Mouse (Mus musculus) cerebellum, postnatal 14 days (tissue): ENCODE measurements around the gene Stim1.

Experiments used
- DNase-seq, 2 experiments: peaks; one replicate each; pipeline ENCODE4 v3.0.0; 2021; ENCODE audit warnings: mixed read lengths in 2 of 2

The Stim1 gene

DNA sequence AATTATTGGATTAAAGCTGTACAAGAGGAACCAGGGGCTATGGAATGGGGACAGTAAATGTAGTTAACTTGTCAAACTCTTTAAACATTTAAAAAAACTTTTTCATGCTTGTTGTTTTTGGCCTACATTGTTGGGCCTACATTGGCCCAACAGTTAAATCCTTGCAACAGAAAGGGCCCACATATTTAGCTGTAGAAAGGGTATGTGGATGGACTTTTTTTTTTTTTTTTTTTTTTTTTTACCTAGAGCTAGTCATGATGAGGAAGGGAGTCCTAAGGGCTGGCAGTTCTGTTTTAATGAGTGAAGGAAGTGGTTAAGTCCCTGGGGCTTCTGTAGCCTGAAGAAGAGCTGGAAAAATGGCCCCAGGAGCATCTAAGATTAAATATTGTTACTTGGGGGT, 42.7 kb downstream of the Stim1 start:
- DNase-seq = no peak

DNA sequence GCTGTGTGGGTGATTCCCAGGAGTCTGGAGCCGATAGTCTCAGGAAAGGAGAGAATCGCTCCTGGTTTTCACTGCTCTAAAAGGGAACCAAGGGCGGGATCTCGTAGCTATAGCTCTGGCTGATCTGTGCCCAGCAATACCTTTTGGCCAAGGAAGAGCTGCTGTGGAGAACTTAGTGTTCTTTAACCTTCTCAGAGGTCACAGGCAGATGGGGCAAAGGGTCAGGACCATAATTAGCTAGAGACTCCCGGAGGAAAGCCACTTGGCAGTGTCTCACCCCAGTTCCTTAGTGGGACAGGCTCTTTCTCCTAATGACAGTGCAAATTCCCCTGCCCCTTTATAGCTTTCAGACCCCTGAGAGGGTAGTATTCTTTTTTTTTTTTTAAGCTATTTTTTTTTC, 43.2 kb downstream of the Stim1 start:
- DNase-seq = no peak

DNA sequence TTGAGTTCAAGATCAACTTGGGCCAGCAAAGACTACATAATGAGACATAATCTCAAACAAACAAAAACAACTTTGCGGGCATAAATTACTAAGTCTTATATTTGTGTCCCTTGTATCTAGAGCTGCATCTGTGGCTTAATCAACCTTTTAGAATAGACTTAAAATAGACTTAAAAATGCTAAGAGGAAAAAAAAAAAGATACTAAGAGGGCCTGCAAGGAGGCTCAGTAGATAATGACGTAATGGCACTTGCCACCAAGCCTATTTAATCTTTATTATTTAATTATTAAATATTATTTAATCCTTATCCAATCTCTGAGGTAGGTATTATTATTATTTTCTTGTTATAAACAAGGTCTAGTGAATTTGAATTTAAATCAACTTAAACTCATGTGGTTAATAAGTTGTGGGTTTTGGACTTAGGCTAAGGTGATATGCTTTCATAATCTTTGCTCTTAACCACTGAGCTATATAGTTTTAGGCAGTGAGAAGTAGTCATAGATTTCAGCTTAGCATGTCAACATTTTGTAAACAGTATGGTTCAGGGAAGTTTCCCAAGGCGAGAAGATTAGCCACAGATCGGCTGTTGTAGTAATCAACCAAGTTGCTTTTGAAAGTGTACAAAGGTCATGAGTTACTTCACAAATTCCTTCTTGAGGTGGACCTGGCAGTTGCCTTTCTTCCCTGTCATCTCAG, 45.4 kb downstream of the Stim1 start:
- DNase-seq = no peak

DNA sequence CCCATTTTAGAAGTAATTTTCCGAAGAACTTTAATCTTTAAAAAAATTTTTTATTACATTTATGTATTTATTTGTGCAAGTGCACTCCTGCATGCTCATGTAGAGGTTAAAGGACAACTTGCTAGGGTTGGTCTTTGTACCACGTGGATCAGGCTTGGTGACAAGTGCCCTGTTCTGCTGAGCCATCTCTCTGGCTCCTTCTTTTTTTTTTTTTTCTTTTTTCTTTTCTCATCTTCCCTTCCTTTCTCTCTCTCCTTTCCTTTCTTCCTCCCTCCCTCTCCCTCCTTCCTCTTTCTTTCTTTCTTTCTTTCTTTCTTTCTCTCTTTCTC, 45.9 kb downstream of the Stim1 start:
- DNase-seq = no peak

DNA sequence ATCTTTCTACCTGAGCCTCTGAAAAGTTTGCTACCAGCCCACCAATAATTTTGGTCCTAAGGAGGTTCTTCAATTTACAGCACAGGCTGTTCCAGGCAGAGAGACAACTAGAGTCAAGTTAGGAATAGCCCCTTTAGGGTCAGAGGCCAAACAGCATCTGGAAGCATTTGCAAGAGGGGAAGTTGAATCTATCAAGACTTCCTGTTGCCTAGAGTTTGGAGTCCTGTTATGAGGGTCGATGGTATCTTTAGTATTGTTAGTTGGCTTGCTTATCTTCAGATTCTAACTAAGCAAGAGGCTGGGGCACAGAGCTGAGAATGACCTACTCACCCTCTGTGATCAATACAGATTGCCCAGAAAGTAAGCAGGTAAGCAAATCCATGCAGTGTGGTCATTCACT, 46.5 kb downstream of the Stim1 start:
- no peak for DNase-seq

DNA sequence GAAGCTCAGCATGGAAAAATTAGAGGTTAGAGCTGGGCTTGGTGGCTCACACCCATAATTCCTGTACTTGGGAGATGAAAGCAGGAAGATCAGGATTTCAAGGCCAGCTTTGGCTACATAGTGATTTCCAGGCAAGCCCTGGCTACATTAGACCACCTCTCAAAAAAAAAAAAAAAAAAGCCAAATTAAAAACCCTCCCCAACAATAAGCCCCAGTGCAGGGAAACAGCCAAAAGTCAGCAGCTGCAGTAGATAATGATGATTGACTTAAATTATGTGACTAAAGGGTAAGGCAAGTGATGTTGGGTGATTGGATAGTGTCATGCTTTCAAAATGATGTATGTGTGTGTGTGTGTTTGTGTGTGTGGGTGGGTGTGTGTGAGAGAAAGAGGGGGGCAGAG, 47.3 kb downstream of the Stim1 start:
- DNase-seq = no peak

DNA sequence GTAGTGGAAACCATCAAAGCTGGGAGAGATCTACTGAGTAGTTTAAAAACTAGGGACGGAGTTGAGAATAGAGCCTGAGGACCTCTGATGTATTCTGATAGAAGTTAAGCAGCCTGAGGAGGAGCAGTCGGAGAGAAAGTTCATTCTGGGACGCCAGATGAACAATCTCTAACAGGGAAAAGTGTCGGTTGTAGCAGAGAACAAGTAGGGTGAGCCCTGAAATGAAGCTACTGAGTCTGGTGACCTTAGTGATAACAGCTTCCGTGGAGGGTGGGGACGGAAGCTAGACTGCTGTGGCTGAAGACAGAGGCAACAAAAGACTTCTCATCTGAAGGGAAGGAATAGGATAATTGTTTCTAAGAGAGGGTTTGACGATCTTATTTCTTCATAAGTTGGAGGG, 47.8 kb downstream of the Stim1 start:
- no peak for DNase-seq

DNA sequence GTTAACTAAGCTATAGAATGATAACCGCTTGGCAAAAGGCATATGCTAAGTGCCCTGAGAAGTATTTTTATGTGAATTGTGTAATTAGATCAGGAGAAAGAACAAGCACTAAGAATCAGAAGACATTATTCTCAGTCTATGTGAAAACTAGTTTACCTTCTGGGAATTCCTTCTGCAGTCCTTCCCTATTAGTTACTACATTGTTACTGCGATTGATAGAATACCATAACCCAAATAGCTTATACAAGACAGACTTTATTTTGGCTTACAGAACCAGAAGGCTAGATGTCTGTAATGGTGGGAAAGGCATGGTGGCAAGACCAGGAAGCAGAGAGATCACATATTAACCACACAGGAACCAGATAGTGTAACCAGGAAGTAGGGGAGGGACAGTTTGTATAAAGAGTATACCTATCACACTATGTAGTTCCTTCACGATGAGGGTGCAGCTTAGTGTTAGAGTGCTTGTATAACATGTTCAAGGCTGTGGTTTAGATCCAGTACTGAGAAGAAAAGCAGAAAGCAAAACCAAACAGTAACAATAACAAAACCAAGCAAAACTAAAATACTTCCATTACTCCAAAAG, 50.1 kb downstream of the Stim1 start:
- no peak for DNase-seq

DNA sequence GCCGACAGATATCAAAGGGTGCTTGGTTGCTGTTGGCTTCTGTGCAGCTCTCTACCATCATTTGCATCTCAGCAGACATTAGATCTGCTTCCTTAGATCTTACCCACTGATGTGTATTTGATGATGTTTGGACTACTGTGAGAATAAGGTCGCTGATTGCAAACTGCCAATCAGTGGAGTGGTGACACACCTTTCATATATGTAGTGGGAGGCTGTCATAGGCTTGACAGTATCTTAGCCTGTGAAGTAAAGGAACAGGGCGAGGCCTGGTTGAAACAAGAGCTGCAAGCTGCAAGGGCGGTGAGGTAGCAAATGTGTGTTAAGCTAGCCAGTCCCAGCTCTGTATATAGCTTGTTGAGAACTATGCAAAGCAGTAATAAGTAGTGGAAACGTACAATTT, 54.5 kb downstream of the Stim1 start:
- no peak for DNase-seq

DNA sequence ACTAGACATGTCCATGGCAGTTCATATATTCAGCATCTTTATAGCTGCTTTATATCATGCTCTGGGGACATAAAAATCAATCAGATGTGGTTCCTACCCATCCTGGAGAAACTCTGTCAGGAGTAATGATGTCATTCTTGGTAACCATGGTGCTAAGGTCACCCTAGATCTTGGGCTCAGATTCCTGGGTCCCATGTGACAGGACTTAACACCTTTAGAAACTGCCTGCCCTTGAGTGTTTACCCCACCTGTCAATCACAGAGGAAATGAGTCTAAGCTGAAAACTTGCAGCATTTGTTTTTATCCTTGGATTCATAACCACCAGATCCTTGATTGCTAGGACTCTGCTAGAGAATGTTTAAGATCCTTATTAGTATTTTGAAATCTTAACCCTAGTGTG, 58.7 kb downstream of the Stim1 start:
- no peak for DNase-seq

DNA sequence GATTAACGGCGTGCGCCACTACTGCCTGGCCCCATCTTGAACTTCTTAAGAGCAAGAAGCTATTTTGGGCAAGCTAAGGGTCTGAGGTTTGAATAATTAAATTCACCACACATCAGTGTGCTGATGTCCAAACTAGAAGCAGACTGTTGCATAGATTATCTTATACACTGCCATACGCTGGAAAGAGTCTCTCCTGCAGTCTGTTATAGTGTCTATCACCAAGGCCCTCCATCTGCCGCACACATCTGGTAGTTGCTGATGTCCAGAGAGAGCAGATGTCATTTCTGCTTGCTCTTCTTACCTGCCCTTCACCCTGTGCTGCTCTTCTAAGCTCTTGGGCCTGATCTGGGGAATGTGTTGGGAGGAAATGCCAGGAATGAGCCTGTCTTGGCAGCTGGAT, 62.7 kb downstream of the Stim1 start:
- DNase-seq = no peak

DNA sequence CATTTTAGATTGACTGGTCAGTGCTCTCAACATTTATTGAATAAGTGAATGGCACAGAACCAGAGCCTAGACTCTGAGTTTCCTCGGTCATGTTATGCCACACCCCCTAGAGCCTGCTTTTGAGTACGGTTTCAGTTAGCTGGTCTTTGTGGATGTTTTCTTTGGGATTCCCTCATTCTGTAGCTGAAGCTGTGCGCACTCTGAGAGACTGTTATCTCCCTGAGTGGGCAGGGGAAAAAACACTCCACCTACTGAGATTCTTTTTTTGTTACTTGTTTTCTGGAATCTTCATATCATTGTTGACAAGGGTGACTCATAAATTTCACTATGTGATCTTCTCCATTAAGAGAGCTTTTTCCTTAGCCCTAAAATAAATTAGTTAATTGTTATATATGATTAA, 63.9 kb downstream of the Stim1 start:
- DNase-seq = no peak

DNA sequence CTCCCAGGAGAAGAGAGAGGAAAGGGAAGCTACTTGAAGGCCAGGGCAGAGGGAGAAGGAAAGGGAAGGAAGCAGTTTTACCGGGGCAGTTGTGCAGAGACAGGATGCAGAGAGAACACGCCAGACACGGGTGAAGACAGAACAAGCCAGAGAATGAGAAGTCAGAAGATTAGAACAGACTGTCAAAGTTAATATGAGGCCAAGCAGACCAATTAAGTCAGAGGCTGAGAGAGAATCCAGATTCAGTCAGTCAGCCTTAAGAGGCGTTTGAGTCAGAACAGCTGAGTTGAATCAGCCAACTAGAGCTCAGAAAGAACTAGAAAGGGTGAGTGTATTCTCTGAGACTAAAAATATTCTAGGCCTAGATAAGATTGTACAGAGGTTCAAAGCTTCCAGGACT, 66.1 kb downstream of the Stim1 start:
- DNase-seq = no peak

DNA sequence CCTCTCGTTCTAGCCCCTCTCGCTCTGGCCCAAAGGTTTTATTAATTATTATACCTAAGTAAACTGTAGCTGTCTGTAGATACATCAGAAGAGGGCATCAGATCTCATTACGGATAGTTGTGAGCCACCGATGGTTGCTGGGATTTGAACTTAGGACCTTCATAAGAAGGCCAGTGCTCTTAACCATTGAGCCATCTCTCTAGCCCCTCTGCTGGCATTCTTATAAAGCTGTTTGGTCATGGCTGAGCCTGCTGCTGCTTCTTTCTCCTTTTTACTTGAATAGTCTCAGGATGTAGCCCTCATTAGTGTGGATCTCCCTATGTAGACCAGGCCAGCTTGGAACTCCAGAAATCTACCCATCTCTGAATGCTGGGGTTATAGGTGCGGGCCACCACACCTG, 69.7 kb downstream of the Stim1 start:
- DNase-seq = no peak

DNA sequence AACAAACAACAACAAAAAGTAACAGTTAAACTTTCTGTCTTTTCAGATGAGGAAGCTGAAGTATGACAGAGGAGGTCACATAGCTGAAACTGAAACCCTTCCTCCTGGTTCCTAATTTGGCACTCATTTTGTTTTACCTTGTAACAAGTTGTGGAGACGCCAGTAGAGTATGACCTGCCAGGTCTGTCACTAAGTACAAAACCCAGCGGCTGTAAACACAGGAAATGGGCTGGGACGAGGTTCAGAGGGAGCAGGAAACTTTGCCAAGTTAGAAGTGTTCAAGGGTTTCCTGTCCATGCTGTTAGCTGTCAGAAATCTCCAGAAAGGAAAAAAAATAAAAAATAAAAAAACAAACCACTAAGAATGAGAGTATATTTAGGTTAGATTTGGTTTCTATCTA, 70.3 kb downstream of the Stim1 start:
- DNase-seq = no peak

DNA sequence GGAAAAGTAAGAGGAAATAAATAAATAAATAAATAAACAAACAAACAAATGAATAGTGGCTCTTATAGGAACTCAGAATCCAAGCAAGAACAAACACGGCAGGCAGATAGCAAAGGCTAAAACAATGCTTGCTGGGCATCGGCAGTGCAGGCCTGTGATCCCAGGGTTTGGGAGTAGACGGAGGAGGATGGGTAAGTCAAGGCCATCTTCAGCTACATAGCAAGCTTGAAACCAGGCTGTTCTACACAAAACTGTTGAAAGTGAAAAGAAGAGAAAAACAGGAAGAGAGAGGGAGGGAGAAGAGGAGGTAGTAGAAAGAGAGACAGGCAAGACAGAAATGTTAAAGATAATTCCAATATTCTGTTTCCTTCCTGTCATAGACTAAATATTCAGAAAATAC, 71.3 kb downstream of the Stim1 start:
- DNase-seq = no peak

DNA sequence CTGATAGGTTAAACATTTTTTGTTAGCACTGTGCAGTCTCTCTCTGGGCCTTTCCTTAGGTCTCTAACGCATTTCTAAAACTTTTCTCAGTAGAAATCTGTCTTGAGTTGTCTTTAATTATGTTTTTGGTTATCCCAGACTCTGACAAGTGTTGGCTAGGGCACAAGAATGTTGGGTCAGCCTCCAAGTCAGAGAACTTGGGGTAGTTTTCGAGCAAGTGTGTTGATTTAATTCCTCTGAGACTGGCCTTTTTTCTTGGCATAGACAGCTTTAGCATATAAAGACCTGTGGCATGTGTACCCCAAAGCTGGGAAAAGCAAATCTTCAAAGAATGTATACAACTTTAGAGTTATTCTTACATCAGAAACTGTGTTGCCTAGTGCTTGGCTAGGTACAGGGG, 78.3 kb downstream of the Stim1 start:
- DNase-seq = no peak

DNA sequence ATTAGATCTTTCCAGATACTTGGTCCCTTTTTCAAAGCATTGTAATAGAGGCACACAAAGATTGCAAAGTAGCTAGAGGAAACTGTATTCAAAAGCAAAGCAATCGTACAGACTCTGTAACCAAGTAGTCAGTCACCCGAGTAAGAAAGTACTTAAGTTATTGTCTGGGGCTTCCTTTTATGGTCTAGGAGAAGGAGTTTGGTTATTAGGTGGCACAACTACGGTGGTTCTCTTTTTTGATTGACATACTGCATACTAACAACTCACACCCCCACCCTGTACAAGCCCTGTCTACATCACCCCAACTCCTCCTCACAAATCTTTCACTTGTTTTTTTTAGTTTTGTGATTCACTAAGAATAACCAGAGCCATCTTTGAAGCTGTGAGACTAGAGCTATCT, 79.7 kb downstream of the Stim1 start:
- DNase-seq = no peak

DNA sequence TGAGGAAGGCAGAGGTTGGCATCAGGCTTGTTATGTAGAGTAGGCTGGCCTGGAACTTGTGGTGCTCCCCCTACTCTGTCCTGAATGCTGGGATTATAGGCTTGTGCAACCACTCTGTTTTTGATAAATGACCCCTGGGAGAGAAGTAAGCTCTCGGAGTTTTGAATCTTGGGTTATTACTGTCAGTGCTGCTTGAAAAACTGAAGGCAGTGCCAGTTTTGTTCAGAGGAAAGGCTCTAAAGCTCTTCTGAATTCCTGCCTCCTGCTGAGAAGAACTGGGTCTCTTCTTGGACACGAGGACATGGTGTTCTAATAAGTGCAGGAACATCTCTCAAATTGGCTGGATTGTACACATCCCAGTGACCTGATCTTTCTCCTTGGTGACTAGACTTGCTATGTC, 81.1 kb downstream of the Stim1 start:
- DNase-seq = no peak

DNA sequence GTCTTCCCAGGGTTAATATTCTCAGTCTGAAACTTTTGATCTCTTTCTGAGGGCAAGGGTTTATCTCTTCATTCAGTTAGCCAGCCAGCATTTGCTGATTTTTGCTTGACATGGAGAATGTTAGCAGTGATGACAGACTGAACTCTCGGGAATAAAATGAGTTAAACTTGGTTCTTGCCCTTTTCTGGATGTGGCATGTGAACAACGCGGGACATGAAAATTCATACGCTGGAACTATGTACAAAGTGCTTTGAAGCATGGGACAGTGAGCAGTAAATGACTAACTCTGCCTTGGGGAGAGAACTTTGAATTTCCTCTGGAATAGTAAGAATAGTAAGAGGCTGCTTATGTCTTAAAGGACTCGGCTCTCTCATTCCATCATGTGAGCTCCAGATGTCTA, 81.6 kb downstream of the Stim1 start:
- DNase-seq = no peak

DNA sequence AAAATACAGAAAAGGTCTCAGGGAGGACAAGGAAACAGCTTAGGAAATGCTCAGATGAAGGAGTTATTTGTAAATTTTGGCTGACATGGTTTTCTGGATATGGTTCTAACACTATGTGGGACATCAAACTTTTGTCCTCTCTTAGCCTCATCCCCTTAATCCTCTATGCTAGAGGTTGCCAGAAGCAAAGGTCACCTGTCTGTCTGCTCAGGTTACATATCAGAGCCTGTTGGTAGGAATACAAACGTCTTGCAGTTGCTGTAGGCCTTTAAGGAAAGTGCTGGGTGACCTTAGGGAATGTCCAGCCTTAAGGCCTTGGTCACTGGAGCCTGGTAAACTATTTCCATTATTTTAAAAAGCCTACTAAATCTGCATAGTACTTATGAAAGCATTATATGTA, 85.8 kb downstream of the Stim1 start:
- DNase-seq = no peak

DNA sequence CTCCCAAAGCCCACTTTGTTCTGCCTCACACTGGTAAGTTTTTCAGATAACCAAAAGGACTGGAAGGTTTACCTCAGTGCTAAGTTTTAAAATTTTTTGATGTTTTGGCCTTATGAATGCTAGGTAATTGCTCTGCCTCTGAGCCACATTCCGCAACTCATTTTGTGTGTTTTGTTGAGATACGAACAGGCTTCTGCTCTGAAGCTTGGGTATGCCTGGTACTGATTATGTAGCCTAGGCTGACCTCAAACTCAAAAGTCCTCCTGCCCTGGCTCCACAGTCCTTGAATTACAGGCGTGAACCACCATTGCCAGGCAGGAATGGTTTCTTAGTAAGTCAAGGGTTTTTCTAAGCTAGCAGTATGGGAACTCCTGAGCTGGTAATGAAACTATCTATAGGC, 90.5 kb downstream of the Stim1 start:
- DNase-seq = no peak

DNA sequence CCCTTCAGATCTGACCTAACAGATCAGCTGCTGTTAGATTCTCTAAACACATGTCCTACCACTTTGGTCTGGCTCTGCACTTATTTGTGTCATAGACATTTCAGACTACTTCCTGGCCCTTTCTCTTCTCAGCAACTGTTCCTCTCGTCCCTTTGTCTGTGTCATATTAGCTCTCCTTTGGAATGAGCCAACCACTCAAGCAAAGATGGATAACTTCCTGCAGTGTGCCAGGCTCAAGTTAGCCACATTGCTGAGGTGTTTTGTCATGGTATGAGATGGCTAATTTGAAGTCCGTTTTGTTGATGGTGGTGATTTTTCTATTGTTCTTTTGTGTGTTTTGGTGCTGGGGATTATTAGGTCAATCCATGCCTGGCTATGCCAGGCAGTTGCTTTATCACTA, 93.7 kb downstream of the Stim1 start:
- no peak for DNase-seq

DNA sequence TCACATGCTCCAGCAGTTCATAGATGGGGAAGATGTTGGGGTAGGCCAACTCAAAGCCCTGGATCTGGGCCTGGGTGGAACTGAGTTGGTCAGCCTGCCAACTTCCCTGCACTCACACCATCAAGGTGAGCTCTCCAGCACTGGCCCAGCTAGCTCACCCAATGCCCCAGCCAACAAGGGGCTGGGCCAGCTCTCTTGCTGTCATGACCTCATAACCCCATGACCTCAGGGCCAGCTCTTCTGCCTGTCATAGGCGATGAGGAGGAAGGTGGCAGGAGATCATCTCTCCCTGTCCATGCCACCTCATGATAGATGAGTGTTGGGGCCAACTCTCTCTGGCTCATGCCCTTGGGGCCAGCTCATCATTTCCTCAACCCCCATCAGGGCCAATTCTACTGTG, 96.2 kb downstream of the Stim1 start:
- DNase-seq = no peak

DNA sequence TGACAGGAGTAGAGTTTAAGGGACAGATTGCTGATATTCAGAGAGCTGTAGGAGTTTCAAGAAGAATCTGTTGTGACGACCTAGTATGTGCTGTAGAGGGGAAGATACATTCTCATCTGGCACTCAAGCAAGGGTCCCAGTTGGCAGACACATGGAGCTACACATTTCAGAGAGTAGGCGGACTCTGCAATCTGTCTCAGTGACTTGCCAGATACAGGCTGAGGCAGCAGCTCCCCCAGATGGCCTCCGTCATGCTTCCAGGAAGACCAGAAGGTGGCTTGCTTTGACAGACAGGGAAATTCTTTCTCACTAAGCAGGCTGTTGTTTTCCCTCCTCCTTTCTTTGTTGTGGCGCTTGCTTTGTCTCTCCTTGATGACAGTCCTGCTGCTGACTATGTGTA, 102.1 kb downstream of the Stim1 start:
- peak; percentile 85 to 90 for DNase-seq

DNA sequence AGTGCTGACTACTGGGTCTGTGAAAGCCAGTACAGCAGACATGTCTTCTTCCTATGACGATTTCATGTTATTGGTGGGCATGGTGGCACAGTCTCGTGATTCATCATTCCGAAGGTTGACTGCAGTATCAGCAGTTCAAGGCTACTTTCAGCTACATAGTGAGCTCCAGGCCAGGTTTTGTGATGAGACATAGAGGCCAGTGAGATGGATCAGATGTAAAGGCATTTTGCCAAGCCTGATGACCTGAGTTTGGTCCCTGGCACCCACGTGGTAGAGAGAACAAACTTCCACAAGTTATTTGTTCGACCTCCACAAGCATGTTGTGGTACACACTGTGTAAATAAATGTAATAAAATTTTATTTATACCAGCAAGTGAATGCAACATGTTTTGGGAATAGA, 102.9 kb downstream of the Stim1 start:
- peak; percentile 15 to 37 for DNase-seq
